Mouse (Mus musculus): ENCODE results near the gene Magi3.

GRCm38 (mm10) chr3:104247057-104247456 lies 26.9 kb upstream of the Magi3 start:
- TF ChIP-seq CTCF (IDR thresholded peaks at IDR 0.05; ENCODE audit: low read depth, low read length), result no peak
- no peak for TF ChIP-seq POLR2A (IDR thresholded peaks at IDR 0.05; ENCODE audit: extremely low read depth, insufficient read depth, low read length)

Measured in liver, adult 2 months (tissue).